Mouse (Mus musculus) ES-Bruce4 (cell line): ENCODE data around the gene Stk39.

Experiments used
- CTCF ChIP-seq: IDR thresholded peaks from one replicate; pipeline ENCODE4 v1.8.1; 2011; ENCODE audit warnings: low read depth, low read length
- POLR2A ChIP-seq: IDR thresholded peaks from one replicate; pipeline ENCODE4 v1.8.1; 2011; ENCODE audit warnings: low read length; ENCODE audit not compliant: insufficient read depth

- TF ChIP-seq POLR2A (no peak), CTCF (no peak)
Observed at GRCm38 (mm10) chr2:68439614-68440013, 32.5 kb downstream of the Stk39 start.
